Mouse (Mus musculus): Measurements from ENCODE around the gene Pard3.

DNA sequence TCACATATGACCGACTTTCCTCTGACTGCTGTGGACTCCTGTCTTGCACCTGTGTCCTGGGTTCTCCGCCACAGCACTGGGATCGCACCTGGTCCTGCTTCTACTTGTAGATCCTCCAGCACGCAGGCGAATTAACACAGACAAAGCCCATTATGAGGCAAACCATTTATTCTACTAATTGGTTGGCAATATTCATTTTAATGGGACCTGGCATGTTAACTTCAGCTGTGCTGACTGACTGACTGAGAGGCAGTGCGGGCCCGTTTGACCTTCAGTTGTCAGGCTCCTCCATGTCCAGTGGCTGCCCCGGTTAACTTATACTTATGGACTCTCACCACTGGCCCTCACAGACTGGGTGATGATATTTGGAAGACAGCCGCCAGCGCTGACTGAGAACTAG lies 128.6 kb downstream of the Pard3 start:
- TF ChIP-seq CTCF (IDR thresholded peaks at IDR 0.05; ENCODE audit: insufficient read depth, low read depth, low read length) (no peak), POLR2A (IDR thresholded peaks at IDR 0.05; ENCODE audit: insufficient read depth, low read depth, low read length) (no peak)
